Mouse (Mus musculus) bone marrow, adult 2 months (tissue): ENCODE data around the gene Prkar2b.

Experiments used
- CTCF ChIP-seq: fragments of 200-500 bp; IDR thresholded peaks from 2 replicates; pipeline ENCODE4 v1.5.1; 2011; ENCODE audit warnings: low read length, control low read depth; ENCODE audit not compliant: control insufficient read depth, insufficient read depth
- POLR2A ChIP-seq: fragments of 200-500 bp; IDR thresholded peaks from 2 replicates; pipeline ENCODE4 v1.6.1; 2011; ENCODE audit warnings: low read depth, mild to moderate bottlenecking, control low read depth, low read length, borderline replicate concordance; ENCODE audit not compliant: control insufficient read depth

DNA sequence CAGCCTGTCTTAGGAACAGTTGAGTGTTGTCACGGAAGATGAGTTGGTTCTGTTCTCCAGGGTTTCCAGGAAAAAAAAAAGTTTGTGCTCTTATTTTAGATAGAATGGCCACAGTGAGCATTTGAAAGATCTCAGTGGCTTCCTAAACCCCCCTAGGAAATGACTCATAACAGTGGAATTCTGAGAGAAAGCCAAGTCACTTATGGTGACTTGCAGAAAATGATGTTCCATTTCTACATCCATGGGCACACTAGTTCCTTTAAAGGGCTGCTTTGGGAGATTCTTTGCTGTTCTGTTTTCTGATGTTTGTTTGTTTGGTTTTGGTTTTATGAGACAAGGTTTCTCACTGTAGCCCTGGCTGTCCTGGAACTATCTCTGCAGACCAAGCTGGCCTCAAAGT lies 34.1 kb upstream of the Prkar2b start:
- no peak for TF ChIP-seq POLR2A
- TF ChIP-seq CTCF, result no peak
